Mouse (Mus musculus): ENCODE measurements around the gene Olfr308.
"Not testable (repeated sequence)": the region's sequence is repeated elsewhere in the genome, so short reads cannot be mapped to it uniquely, and the experiment has no call there.

The Olfr308 gene

GRCm38 (mm10) chr7:86325530-86325929 is at the start of gene Olfr308:
Olfr308 (minus strand) TSS chr7:86325630.
- DNase-seq = no peak

GRCm38 (mm10) chr7:86366828-86367227 is 41.4 kb upstream of the Olfr308 start, which contains the start of gene Olfr305:
Olfr305 (minus strand) TSS chr7:86366928.
- no peak for DNase-seq

GRCm38 (mm10) chr7:86346296-86346695 is 20.9 kb upstream of the Olfr308 start:
- not testable (repeated sequence) for DNase-seq

GRCm38 (mm10) chr7:86344253-86344652 is 18.8 kb upstream of the Olfr308 start:
- DNase-seq = no peak

- no peak for DNase-seq
Measured at GRCm38 (mm10) chr7:86342881-86343565, 17.6 kb upstream of the Olfr308 start.

- no peak for DNase-seq
Measured at GRCm38 (mm10) chr7:86337486-86337885, 12.1 kb upstream of the Olfr308 start, which contains the start of gene Olfr307. Olfr307 (minus strand) TSS chr7:86337586.

- no peak for DNase-seq
Measured at GRCm38 (mm10) chr7:86321323-86321722, 4.1 kb downstream of the Olfr308 start.

- DNase-seq = no peak
Measured at GRCm38 (mm10) chr7:86313608-86314007, 11.8 kb downstream of the Olfr308 start, which contains the start of gene Olfr309. Olfr309 (minus strand) TSS chr7:86313708.

- DNase-seq = no peak
Measured at GRCm38 (mm10) chr7:86277072-86277471, 48.4 kb downstream of the Olfr308 start, which contains the start of gene Olfr310. Olfr310 (minus strand) TSS chr7:86277172.
